Mouse (Mus musculus): Measurements from ENCODE around the gene Prph2.

Prph2 gene

GRCm38 (mm10) chr17:46910186-46910585 lies at the start of gene Prph2:
TSS of gene Prph2 (plus strand) at chr17:46910459.
- in situ Hi-C loops (cut with MboI, MseI) = no loop called here

DNA sequence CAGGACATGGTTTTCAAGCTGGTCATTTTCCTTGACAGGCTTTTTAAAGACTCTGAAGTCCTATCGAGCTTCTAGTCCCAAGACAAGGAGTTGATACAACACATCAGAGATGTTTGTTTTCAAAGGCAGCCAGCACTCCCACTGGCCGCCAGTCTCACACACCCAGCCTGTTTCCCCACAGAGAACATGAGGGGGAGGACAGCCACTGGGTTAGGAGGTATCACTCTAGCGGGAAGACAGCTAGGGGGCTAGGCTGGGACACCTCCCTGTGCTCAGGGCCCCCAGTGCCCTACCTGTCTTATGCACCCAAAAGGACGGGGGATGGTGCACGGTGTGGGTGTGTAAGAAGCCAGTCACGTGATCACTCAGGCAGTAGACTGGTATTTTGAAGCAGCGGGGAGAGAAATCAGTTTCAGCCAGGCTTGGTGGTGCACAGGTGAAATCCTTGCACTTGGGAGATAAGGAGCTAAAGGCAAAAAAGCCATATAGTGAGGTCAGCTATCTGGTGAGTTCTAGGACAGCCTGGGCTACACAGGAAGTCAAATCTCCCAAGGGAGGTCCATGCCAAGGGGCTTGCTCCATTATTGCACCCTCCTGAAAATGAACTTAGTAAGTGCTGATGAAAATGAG lies 45.6 kb upstream of the Prph2 start:
- in situ Hi-C loops (cut with MboI, MseI) = no loop called here

DNA sequence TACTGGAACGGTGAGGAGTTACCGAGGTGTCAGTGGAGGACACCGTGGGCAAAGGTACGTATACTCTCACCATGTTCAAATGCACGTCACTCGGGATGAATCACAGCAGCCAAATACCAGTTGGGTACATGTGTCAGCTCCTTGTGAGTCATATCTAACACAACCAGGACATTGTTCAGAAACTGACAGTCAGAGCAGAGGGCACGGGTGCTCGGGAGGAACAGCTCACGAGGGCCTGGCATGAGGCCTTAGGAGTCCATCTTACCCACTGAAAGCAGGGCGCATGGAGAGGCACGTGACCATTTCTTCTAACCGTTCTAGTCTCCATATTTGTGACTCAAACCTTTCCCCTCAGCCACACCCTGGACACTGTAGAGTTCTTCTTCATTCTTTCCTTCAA lies 43.4 kb upstream of the Prph2 start:
- in situ Hi-C loops (cut with MboI, MseI) = no loop called here

GRCm38 (mm10) chr17:46870204-46870798 lies 40.0 kb upstream of the Prph2 start:
- in situ Hi-C loops (cut with MboI, MseI) = no loop called here

- in situ Hi-C loops (cut with MboI, MseI) = no loop called here
These were observed 39.3 kb upstream of the Prph2 start for GRCm38 (mm10) chr17:46870913-46871312.

GRCm38 (mm10) chr17:46872806-46873205 lies 37.5 kb upstream of the Prph2 start:
- in situ Hi-C loops (cut with MboI, MseI) = no loop called here

DNA sequence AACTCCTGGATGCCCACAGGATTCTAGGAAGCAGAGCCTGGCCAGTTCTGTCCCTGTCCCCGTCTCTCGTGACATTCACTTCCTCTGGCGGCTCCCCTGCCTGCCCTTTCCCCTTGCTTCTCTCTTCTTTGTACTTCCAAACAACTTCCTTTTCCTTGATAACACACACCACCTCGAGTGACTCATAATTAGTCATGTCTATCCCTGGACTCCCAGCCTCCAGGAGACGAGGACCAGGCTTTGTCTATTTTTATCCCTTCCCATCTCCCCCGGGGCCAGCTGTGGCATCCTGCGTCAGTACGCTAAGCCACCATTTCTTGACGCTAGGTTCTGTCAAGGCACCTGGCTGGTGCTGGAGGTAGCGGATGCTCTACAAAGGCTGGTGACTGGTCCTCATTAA lies 36.1 kb upstream of the Prph2 start:
- in situ Hi-C loops (cut with MboI, MseI) = no loop called here

DNA sequence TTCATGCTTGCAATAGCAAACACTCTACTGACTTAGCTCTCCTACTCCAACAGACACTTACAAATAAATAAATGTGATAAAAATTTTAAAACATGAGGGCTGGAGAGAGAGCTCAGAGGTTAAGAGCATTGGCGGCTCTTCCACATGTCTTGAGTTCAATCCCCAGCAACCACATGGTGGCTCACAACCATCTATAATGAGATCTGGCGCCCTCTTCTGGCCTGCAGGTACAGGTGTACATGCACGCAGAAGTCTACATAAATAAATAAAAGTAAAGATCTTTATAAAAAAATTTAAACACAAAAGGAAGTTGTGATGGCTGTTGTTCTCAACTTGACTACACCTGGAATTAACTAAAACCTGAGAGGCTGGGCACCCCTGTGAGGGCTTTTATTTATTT lies 34.6 kb upstream of the Prph2 start:
- in situ Hi-C loops (cut with MboI, MseI) = no loop called here

- in situ Hi-C loops (cut with MboI, MseI) = no loop called here
These were observed 33.8 kb upstream of the Prph2 start for GRCm38 (mm10) chr17:46876371-46876950.

- in situ Hi-C loops (cut with MboI, MseI) = no loop called here
These were observed 33.2 kb upstream of the Prph2 start for GRCm38 (mm10) chr17:46877061-46877460.

GRCm38 (mm10) chr17:46879841-46880311 lies 30.4 kb upstream of the Prph2 start:
- in situ Hi-C loops (cut with MboI, MseI) = no loop called here

DNA sequence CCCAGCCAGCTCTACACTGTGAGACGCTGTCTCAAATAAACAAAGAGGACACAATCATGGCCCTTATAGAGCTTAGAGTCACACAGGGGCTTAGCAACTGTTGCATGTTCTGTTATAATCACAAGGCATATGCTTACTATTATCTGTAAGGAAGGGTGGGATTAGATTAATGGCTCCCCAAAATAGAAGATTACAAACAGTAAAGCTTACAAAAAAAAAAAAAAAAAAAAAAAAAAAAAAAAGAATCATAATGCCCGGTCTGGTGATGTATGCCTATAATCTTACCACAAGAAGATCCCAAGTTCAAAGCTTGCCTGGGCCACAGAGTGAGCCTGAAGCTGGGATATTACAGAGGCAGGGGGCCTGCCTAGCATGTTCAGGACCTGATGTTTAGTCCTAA lies 29.9 kb upstream of the Prph2 start:
- in situ Hi-C loops (cut with MboI, MseI) = no loop called here

DNA sequence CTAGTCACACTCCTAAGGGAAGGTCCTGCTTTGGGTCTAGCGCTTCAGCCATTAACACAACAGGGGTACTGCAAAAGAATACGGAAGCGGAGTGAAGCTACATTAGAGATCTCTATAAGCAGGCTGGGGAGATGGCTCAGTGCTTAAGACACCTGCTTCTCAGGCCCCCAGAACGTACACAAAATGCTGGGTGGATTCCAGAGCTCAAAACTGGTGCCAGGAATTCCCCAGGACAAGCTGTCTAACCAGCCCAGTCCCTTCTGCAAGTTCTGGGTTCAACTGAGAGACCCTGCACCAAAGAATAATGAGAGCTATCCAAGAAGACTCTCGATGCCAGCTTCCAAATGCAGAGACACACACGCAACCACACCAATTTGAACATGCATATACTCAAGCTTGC lies 28.5 kb upstream of the Prph2 start:
- in situ Hi-C loops (cut with MboI, MseI) = no loop called here

GRCm38 (mm10) chr17:46883107-46883506 lies 27.2 kb upstream of the Prph2 start:
- in situ Hi-C loops (cut with MboI, MseI) = no loop called here

DNA sequence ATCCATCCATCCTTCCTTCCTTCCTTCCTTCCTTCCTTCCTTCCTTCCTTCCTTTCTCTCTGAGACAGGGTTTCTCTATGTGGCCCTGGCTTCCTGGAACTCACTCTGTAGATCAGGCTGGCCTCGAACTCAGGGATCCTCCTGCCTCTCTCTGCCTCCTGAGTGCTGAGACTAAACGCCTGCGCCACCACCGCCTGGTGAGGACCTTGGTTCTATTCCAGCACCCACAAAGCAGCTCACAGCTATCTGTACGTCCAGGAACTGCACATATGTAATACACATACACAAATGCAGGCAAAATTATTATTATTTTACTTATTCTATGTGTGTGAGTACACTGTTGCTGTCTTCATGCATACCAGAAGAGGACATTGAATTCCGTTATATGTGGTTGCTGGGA lies 25.5 kb upstream of the Prph2 start:
- in situ Hi-C loops (cut with MboI, MseI) = loop anchor here (5.0 kb wide), 1 partner anchor 102 kb away; the partner anchor contains the start of gene Rpl7l1

GRCm38 (mm10) chr17:46885218-46885909 lies 24.9 kb upstream of the Prph2 start:
- in situ Hi-C loops (cut with MboI, MseI) = loop anchor here (5.0 kb wide), 1 partner anchor 103 kb away; the partner anchor contains the start of gene Rpl7l1

DNA sequence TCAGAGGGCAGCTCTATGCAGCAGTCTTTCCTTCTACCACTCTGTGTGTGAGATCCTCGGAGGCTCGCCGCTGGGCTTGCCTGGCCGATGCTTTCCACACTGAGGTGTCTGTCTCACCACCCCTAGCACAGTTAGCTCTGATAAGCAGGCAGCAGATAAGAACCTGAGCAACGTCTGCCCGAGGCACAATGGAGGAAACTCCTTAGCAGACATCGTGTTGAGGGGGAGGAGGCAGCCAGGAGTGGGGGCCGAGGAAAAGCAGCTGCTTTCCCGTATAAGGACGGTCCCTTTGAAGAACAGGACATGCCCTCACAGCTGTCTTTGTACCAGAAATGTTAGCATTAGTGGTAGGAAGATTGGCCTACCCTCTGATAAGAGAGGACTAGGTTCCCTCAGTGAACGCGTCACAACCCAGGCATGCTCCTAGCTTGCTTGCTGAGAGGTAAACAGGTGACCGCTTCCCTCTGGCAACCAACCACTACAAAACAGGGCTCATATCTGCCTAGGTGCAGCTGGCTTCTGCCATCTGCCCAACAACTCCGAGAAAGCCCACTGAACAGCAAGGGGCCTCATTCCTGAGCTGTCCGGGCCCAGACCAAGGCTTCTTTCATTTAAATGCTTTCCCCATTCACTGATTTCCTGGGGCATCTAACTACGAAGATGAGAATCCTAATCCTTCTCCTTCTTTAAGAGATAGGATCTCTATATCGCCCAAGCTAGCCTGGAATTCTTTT lies 24.2 kb upstream of the Prph2 start:
- in situ Hi-C loops (cut with MboI, MseI) = loop anchor here (5.0 kb wide), 1 partner anchor 104 kb away; the partner anchor contains the start of gene Rpl7l1

DNA sequence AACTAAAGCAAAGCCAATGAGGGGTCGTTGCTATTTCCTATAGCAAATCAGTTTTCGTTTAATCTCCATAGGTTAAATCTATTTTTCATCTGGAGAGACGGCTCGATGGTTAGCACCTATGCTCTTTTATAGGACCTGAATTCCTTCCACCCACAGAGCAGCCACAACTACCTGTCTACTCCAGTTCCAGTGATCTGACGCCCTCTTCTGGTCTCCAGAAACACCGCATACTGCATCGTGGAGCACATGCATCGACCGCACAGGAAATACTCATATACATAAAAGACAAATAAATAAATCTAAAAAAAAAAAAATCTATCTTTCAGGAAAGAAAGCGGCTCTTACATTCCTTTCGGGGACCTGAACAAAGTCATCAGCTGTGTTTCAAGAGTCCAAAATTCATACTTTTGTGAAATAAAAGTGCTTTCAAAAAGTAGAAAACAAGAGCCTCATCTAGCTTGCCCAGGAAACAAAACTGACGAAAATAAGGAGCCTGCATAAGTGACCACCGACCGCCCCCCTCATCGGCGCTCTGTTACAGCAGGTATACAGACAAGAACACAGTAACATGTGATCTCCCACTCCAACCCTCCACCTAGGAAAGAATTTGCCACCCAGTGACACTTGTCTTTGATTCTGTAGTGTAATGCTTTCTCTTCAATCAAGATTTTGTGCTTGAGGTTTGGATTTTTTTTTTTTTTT lies 21.6 kb upstream of the Prph2 start:
- in situ Hi-C loops (cut with MboI, MseI) = loop anchor here (5.0 kb wide), 1 partner anchor 106 kb away; the partner anchor contains the start of gene Rpl7l1

DNA sequence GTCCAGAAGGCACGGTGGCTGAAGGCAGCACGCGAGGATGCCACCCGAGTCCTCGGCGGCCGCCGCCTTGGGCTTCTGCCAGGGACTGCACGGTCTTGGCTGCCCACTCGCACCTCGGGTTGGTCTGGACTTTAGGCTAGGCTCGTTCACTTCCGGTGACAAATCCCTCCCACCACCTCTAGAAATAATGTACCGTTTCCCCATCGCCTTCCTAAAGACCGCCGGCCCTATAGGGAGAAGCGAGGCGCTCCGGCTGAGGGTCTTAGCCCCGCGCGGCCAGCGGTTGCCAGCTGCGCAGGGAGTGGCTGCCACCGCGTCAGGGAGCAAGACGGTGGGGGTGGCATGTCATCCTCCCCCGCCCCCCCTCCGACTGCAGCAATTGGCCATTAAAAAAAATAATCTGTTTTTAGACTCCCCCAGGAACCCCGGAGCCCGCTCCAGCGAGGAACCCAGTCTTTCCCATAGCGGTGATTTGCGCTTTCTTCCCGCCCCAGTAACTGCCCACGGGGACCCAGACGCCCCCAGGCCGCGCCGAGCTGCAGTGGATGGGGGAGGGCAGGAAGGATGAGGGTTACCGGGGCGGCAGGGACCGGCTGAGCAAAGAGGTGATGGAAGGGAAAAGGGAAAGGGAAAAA lies 20.7 kb upstream of the Prph2 start:
- in situ Hi-C loops (cut with MboI, MseI) = loop anchor here (5.0 kb wide), 1 partner anchor 107 kb away; the partner anchor contains the start of gene Rpl7l1

DNA sequence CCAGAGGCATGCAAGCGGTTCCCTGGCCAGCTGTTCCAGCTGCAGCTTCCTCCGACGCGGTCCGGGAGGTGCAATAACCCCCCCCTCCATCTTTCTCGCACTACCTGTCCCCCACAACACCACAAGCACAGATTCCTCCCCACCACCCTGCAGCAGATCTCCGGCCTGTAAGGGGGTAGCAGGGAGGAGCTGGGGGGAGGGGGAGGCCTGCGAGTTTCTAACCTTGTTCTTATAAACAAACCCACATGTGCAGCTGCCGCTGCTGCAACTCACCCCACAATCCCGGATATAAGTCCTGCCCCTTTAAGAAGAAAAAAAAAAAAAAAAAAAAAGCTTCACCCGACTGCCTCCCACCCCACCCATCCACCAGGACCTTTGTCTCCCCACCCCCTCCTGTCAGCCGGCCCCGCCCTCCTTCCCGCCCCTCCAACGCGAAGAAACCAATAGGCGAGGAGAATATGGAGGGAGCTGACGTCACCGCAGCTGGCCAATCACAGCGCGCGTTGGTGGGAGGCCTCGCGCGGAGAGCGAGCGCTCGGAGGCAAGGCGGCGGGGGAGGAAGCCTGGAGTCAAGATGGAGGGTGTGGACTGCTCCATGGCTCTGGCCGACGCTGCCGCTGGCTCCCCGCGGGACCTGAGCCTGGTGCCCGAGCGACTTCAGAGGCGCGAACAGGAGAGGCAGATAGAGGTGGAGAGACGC lies 20.0 kb upstream of the Prph2 start, which contains the start of gene Tbcc:
Tbcc (plus strand) TSS at position 569 of the 700 bp plus-strand sequence.
- in situ Hi-C loops (cut with MboI, MseI) = no loop called here
